Mouse (Mus musculus) C3H10T1/2 (cell line): Measurements from ENCODE around the gene Dennd2c. TPM values are rescaled to one million over a fixed set of nuclear protein-coding genes. Genes with fewer than 3 reads are reported as not detected.

Source experiments
- polyA plus RNA-seq, 2 experiments: library from polyadenylated mRNA; unstranded; fragments of >200 nt; fragmentation: generic; extraction: Trizol; gene quantifications; one replicate each; pipeline ENCODE4 v1.2.1; 2012; ENCODE audit warnings: missing spikeins in 2 of 2

Dennd2c gene
- 1 to 10 TPM in 1 of 2 experiments, under 1 TPM in 1; 0.12 to 1.5 TPM for polyA plus RNA-seq

DNA sequence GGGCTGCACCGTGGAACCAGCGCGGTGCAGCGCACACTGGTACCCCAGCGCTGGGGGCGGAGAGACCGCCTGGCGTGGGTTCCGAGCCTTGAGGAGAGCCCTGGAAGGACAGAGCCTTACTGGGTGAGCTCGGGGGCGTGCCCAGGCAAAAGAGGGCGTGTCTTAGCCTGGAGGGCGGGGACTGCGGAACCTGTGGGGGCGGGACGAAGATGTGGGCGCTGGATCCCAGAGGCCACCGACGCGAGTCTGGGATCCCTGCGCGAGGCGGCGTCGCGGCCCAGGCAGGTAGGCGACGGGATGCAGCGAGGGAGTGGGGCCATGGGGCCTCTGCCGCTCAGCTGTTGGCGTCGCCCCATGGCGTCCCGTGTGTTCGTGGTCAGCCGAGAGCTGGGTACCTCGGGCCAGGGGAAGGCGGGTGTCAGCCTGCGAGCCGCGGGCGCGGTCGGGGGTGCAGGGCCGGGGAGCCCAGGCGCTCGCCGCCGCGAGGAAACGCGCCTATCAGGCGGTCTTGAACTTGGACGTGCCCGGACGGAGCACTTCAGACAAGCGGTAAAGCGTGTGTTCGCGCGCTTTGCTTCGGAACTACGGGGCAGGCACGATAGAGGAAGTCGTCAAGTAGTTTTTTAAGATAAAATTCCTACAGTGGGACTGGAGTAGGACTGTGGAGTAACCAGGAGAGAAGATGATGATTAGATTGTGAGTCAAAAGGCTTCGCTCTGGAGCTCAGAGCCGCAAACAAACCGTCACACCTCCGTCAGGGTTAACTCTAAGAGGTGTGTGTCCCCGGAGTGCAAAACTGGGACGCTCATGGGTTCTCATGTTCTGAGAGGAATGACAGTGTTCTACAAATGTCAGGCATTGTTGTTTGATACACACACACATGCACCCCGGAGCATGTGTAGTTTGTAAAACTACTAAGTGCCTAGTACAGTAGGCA lies at the start of gene Dennd2c:
Gene Dennd2c (plus strand): TSS at position 151 of the 937 bp plus-strand sequence.

DNA sequence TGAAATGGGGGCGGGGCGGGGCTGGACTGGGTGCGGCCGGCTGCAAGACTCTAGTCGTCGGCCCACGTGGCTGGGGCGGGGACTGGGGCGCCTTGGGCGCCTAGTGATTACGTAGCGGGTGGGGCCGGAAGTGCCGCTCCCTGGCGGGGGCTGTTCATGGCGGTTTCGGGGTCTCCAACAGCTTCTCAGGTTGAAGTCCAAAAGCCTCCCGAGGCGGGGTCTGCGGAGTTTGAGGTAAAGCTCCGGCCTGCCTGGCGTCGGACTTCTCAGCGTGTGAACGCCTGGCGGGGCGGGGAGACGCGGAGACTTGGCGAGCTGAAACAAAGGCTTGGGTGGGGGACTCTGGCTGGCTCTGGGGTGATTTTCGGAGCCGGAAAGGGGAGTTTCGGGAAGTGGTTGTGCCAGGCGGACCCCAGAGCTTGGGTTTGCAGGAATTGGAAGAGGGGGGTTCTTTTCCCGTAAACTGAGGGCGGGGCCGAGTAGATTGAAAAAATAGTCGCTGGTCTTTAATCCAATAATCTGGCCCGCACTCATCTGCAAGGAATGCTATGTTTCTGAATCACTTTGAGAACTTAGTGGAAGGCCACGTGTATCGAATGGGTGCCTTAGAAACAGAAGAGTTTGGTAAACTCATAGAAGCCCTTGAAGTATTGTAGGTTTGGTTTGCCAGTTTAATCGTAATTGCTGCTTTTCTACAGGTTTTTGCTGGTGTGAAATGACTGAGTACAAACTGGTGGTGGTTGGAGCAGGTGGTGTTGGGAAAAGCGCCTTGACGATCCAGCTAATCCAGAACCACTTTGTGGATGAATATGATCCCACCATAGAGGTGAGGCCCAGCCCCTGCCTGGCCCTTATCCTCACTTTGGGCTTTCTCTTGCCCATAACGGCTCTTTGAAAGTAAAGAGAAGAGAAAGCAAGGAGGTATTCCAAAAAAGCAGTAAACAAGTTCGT lies 43.9 kb upstream of the Dennd2c start, which contains the start of gene Nras:
Gene Nras (plus strand): TSS at position 79 of the 951 bp plus-strand sequence.

DNA sequence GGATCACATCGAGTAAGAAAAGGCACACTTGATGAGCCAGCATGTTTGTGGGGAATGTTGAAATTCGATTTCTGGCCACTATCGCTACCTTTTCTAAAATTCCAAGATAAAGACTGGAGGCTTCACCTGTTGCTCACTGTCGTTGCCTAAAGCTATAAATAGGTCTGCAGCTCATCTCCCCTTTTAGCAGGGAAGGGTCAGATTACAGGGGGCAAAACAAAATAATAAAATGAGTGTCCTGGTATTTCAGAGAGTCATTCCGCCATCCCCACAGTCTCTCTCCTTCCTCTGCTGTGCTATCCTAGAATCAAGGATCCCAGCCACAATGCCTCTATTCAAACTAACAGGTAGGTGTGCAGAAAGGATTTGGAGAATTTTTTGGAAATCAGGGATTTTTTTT lies 28.6 kb upstream of the Dennd2c start, which contains the start of gene Ampd1:
Gene Ampd1 (plus strand): TSS at position 244 of the 400 bp plus-strand sequence.

DNA sequence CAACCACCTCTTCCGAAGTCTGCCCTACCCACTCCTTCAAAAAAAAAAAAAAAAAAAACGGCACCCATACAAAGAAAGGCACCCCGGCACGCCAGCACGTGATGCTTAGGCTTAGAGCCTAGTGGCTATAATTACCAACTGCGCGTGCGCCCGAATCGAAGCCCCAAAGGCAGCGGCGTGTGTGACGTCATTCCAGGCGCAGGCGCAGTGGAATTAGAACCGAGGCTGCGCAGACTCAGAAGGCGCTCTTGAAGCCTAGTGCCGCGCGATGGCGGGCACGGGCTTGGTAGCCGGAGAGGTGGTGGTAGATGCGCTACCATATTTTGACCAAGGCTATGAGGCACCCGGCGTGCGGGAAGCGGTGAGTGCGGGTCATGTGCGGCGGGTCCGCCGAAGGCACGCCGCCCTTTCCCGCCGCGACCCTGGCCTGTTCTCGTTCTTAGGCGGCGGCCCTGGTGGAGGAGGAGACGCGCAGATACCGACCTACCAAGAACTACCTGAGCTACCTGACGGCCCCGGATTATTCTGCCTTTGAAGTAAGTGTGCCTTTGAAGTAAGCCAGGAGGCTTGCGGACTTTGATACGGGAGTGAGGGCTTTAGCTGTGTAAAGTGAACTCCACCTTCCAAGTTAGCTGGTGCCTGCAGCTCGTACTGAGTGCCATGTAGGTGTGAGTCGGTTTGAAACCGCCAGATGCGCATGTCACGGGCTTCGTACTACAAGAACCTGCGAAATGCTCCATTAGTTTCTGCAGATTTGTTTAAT lies 69.3 kb downstream of the Dennd2c start, which contains the start of gene Bcas2:
Gene Bcas2 (plus strand): TSS at position 151 of the 763 bp plus-strand sequence.

Other genes starting within 250 kb of the Dennd2c start
- gene Sycp1, start 166.5 kb upstream of the Dennd2c start, polyA plus RNA-seq = under 1 TPM in 1 of 2 experiments, not detected in 1; 0.07 TPM
- gene Nr1h5, start 138.5 kb upstream of the Dennd2c start, polyA plus RNA-seq = not detected
- gene Sike1, start 106.9 kb upstream of the Dennd2c start, polyA plus RNA-seq = 10 to 100 TPM; 12.3 to 16.2 TPM
- gene Csde1, start 82.2 kb upstream of the Dennd2c start, polyA plus RNA-seq = 10 to 100 TPM in 1 of 2 experiments, 1 to 10 TPM in 1; 4.0 to 44.2 TPM
- 10 to 100 TPM; 23.0 to 30.4 TPM for gene Nras, start 44.3 kb upstream of the Dennd2c start, polyA plus RNA-seq
- gene Ampd1, start 28.6 kb upstream of the Dennd2c start, polyA plus RNA-seq = under 1 TPM in 1 of 2 experiments, not detected in 1; 0.11 TPM
- 10 to 100 TPM; 23.8 to 53.4 TPM for gene Bcas2, start 69.1 kb downstream of the Dennd2c start, polyA plus RNA-seq
- 1 to 10 TPM in 1 of 2 experiments, under 1 TPM in 1; 0.30 to 3.6 TPM for gene Trim33, start 176.7 kb downstream of the Dennd2c start, polyA plus RNA-seq